Mouse (Mus musculus) mouse trophoblast stem cell (cell line): ENCODE results near the gene Cnbd2.
"Not testable (repeated sequence)": the region's sequence is repeated elsewhere in the genome, so short reads cannot be mapped to it uniquely, and the experiment has no call there.

Experiments used
- in situ Hi-C, 2 experiments: fragments of 300-500 bp; cut with MseI, MboI; formaldehyde crosslinking; loops; 2 replicates in 1 of 2; 3 replicates in 1 of 2; pipeline ENCODE4 v1.15.1; 2025

The Cnbd2 gene

GRCm38 (mm10) chr2:156392461-156393154 is 80.5 kb downstream of the Cnbd2 start:
- in situ Hi-C loops, result not testable (repeated sequence)

GRCm38 (mm10) chr2:156393155-156393828 is 81.2 kb downstream of the Cnbd2 start:
- in situ Hi-C loops, result no loop called here

GRCm38 (mm10) chr2:156394282-156394681 is 82.2 kb downstream of the Cnbd2 start:
- in situ Hi-C loops, result no loop called here

- in situ Hi-C loops, result no loop called here
These were observed 84.0 kb downstream of the Cnbd2 start for GRCm38 (mm10) chr2:156396096-156396495.

- in situ Hi-C loops, result no loop called here
These were observed 85.9 kb downstream of the Cnbd2 start for GRCm38 (mm10) chr2:156397988-156398387.

- in situ Hi-C loops, result no loop called here
These were observed 87.4 kb downstream of the Cnbd2 start for GRCm38 (mm10) chr2:156399485-156399884.

GRCm38 (mm10) chr2:156401331-156401730 is 89.2 kb downstream of the Cnbd2 start:
- in situ Hi-C loops, result no loop called here

- in situ Hi-C loops, result no loop called here
These were observed 89.9 kb downstream of the Cnbd2 start for GRCm38 (mm10) chr2:156402036-156402435.

- in situ Hi-C loops, result no loop called here
These were observed 94.9 kb downstream of the Cnbd2 start for GRCm38 (mm10) chr2:156406987-156407386.

GRCm38 (mm10) chr2:156408168-156408567 is 96.1 kb downstream of the Cnbd2 start:
- in situ Hi-C loops, result no loop called here

- in situ Hi-C loops, result not testable (repeated sequence)
These were observed 99.2 kb downstream of the Cnbd2 start for GRCm38 (mm10) chr2:156411348-156411747.

- in situ Hi-C loops, result no loop called here
These were observed 102.9 kb downstream of the Cnbd2 start for GRCm38 (mm10) chr2:156414996-156415395.

- in situ Hi-C loops, result no loop called here
These were observed 103.6 kb downstream of the Cnbd2 start for GRCm38 (mm10) chr2:156415674-156416073.

- in situ Hi-C loops, result no loop called here
These were observed 105.1 kb downstream of the Cnbd2 start for GRCm38 (mm10) chr2:156417194-156417593.

GRCm38 (mm10) chr2:156418467-156418866 is 106.4 kb downstream of the Cnbd2 start:
- in situ Hi-C loops, result no loop called here

GRCm38 (mm10) chr2:156420327-156420693 is 108.2 kb downstream of the Cnbd2 start:
- in situ Hi-C loops, result no loop called here

- in situ Hi-C loops, result no loop called here
These were observed 108.7 kb downstream of the Cnbd2 start, which contains the start of gene Epb41l1 for GRCm38 (mm10) chr2:156420694-156421380. Epb41l1 (plus strand) TSS chr2:156420909.

- in situ Hi-C loops, result no loop called here
These were observed 109.4 kb downstream of the Cnbd2 start for GRCm38 (mm10) chr2:156421381-156422110.

- in situ Hi-C loops, result no loop called here
These were observed 110.5 kb downstream of the Cnbd2 start for GRCm38 (mm10) chr2:156422631-156423030.

GRCm38 (mm10) chr2:156423672-156424071 is 111.6 kb downstream of the Cnbd2 start:
- in situ Hi-C loops, result no loop called here
